Mouse (Mus musculus): Measurements from ENCODE around the gene Sprr4.
"Not testable (repeated sequence)": the region's sequence is repeated elsewhere in the genome, so short reads cannot be mapped to it uniquely, and the experiment has no call there.

Sprr4 gene

DNA sequence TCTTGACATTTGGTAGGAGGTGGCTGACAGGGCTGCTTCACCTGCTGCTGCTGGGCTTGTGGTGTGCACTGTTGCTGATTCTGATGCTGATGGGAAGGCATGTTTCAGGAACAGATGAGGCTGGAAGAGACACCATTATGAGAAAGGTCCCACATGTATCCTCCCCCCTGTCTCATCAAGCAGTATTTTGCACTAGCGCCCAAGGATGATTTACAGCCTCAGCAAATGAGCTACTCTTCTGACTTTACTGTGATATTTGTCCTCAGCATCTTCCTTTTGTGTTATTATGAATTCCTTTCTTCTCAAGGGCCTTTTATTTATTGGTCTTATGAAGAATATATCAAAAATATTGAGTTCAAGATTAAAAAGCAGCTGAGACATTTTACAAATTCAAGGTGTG, at the start of gene Sprr4:
Sprr4 (minus strand) TSS at position 101 of the 400 bp plus-strand sequence.
- DNase-seq (ENCODE audit: low spot score), result no peak

DNA sequence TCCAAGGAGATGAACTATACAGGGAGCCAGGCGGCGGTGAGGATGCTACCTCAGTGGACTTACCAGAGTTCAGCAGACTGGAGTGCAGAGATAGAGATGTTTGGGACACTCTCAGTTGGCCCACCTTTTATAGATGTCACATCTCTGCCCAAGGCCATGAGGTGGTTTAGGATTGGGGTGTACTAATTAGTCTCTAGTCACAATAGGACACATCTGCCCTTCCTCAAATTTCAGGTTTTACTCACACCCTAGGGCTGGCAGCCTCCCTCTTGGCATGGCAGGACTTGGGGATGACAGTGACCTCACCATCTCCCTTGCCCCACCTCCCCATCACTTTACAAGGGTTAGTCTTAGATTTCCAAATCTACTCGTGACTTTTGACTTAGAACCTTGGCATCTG, 34.1 kb upstream of the Sprr4 start, which contains the start of gene 2310046K23Rik:
2310046K23Rik (minus strand) TSS at position 101 of the 400 bp plus-strand sequence.
- DNase-seq (ENCODE audit: low spot score), result no peak

GRCm38 (mm10) chr3:92512325-92512724, 12.0 kb upstream of the Sprr4 start:
- no peak for DNase-seq (ENCODE audit: low spot score)

DNA sequence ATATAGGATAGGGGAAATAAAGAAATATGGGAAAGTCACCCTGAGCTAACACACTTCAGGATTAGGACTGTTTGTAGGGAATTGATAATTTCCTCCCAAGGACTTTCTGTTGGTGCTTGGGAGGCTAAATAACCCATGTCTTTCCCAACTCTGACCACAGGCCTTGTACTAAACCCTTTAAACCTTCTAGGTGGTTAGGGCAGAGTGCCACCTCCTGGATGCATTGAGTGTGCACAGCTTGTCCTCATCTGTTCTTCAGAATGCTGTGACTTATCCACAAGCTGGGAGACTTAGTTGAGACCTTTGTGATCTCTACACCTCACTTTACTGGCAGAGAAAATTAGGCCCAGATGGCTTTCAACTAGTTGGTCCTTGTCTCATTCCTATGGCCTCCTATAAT, 10.5 kb upstream of the Sprr4 start:
- no peak for DNase-seq (ENCODE audit: low spot score)

DNA sequence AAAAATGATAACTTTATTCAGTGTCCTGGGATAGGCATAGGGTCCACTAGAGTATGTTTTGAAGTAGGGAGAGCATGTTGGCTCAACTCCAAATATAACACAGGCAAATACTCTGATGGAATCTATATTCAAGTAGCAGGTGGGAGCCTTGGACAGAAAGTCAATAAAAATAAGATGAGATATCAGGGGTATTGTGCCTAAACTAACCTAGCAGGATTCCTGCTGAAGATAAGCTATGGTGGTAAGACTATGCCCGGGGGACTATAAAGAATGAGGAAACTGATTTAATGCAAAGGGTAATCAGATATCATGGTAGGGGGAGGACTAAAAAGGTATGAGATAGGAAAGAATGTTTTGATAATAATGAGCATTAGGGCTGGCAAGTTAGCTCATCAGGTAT, 7.9 kb upstream of the Sprr4 start:
- no peak for DNase-seq (ENCODE audit: low spot score)

DNA sequence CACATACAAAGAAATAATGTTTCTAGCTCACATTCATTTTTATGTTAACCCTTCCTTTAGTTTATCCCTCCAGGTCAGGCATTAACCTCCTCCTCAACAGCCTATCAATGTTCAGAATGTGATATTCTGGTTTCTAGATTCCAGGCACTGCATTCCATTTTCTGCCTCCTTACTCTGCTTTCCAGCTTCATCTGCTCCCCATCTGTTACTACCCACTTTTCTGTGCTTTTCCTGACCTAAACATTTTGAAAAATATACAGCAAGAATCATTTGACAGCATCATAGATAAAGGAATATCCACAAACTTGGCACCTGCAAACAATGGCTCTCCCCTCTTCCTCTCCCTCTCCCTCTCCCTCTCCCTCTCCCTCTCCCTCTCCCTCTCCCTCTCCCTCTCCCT, 3.2 kb upstream of the Sprr4 start:
- no peak for DNase-seq (ENCODE audit: low spot score)

GRCm38 (mm10) chr3:92490262-92490661, 10.0 kb downstream of the Sprr4 start:
- DNase-seq (ENCODE audit: low spot score), result not testable (repeated sequence)

- DNase-seq (ENCODE audit: low spot score), result no peak
Observed at GRCm38 (mm10) chr3:92486307-92486706, 14.0 kb downstream of the Sprr4 start.

- DNase-seq (ENCODE audit: low spot score), result no peak
Observed at GRCm38 (mm10) chr3:92485863-92486262, 14.4 kb downstream of the Sprr4 start, which contains the start of gene Sprr1a. Gene Sprr1a (minus strand): TSS chr3:92485895.

GRCm38 (mm10) chr3:92481249-92481648, 19.0 kb downstream of the Sprr4 start:
- not testable (repeated sequence) for DNase-seq (ENCODE audit: low spot score)

GRCm38 (mm10) chr3:92470111-92470510, 30.2 kb downstream of the Sprr4 start:
- no peak for DNase-seq (ENCODE audit: low spot score)

- DNase-seq (ENCODE audit: low spot score), result no peak
Observed at GRCm38 (mm10) chr3:92467424-92467823, 32.9 kb downstream of the Sprr4 start.

DNA sequence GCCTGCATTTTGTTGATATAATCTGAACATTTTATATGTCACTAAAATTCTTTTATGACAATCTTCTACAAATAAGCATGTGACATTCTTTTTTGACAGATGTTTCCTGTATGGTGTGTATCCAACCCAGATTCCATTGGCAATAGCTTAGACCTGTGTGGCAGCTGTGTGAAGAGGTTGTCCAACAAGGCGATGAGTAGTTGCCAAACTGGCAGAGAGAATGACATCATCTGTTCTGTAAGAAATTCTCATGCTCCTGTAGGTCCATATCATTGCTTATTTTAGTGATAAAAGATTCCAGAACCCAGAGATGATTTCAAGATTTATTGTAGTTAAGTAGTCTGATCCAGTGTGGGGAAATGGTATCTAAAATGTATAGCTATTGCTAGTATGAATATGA, 33.7 kb downstream of the Sprr4 start:
- DNase-seq (ENCODE audit: low spot score), result no peak

GRCm38 (mm10) chr3:92458620-92459019, 41.7 kb downstream of the Sprr4 start, which contains the start of gene Sprr3:
Gene Sprr3 (minus strand): TSS chr3:92458720.
- no peak for DNase-seq (ENCODE audit: low spot score)

GRCm38 (mm10) chr3:92455151-92455550, 45.1 kb downstream of the Sprr4 start:
- no peak for DNase-seq (ENCODE audit: low spot score)
